Mouse (Mus musculus) myocyte (in vitro differentiated cells): ENCODE data around the gene Nectin3. TPM values are rescaled to one million over a fixed set of nuclear protein-coding genes. Genes with fewer than 3 reads are reported as not detected.
"Not testable (repeated sequence)": the region's sequence is repeated elsewhere in the genome, so short reads cannot be mapped to it uniquely, and the experiment has no call there.

Experiments
- H3K27me3 ChIP-seq: one replicate; pipeline ENCODE4 v1.6.1; 2011; ENCODE audit not compliant: control insufficient read depth, insufficient read depth, insufficient read length
- H3K36me3 ChIP-seq: one replicate; pipeline ENCODE4 v1.6.1; 2011; ENCODE audit not compliant: control insufficient read depth, insufficient read depth
- H3K4me2 ChIP-seq: one replicate; pipeline ENCODE4 v1.6.1; 2011; ENCODE audit warnings: low read depth, control low read depth
- H3K4me3 ChIP-seq: one replicate; pipeline ENCODE4 v1.5.1; 2011; ENCODE audit warnings: mild to moderate bottlenecking, control low read depth, moderate library complexity
- H3K79me2 ChIP-seq: one replicate; pipeline ENCODE4 v1.6.1; 2011; ENCODE audit not compliant: control insufficient read depth, insufficient read depth
- H3ac ChIP-seq: one replicate; pipeline ENCODE4 v1.6.1; 2011; ENCODE audit not compliant: control insufficient read depth, insufficient read length
- CEBPB ChIP-seq: IDR thresholded peaks from 2 replicates; pipeline ENCODE4 v1.6.1; 2011; ENCODE audit warnings: mild to moderate bottlenecking, moderate library complexity; ENCODE audit not compliant: poor library complexity, insufficient read depth, severe bottlenecking
- E2F4 ChIP-seq: IDR thresholded peaks from one replicate; pipeline ENCODE4 v1.6.1; 2011; ENCODE audit warnings: mild to moderate bottlenecking, control low read depth, moderate library complexity; ENCODE audit not compliant: insufficient read depth
- MAX ChIP-seq: IDR thresholded peaks from one replicate; pipeline ENCODE4 v1.6.1; 2011; ENCODE audit warnings: low read depth, mild to moderate bottlenecking, control low read depth
- MYOD1 ChIP-seq, 3 experiments: IDR thresholded peaks; one replicate each; pipeline ENCODE4 v1.6.1; 2011; ENCODE audit warnings: control low read depth in 2 of 3, low read depth in 2 of 3, mild to moderate bottlenecking in 2 of 3, moderate library complexity in 1 of 3; ENCODE audit not compliant: insufficient read length in 2 of 3, control insufficient read depth in 1 of 3
- MYOG ChIP-seq, 3 experiments: IDR thresholded peaks; one replicate each; pipeline ENCODE4 v1.6.1; 2011; ENCODE audit warnings: control low read depth in 2 of 3, low read depth in 2 of 3, mild to moderate bottlenecking in 2 of 3; ENCODE audit not compliant: insufficient read length in 2 of 3, control insufficient read depth in 1 of 3, insufficient read depth in 1 of 3
- POLR2A ChIP-seq: IDR thresholded peaks from one replicate; pipeline ENCODE4 v1.6.1; 2011; ENCODE audit warnings: low read depth, mild to moderate bottlenecking, control low read depth, moderate library complexity; ENCODE audit not compliant: insufficient read length
- POLR2AphosphoS2 ChIP-seq: IDR thresholded peaks from one replicate; pipeline ENCODE4 v1.6.1; 2011; ENCODE audit warnings: low read depth, control low read depth; ENCODE audit not compliant: insufficient read length
- REST ChIP-seq: IDR thresholded peaks from one replicate; pipeline ENCODE4 v1.6.1; 2011; ENCODE audit warnings: mild to moderate bottlenecking, control low read depth, moderate library complexity; ENCODE audit not compliant: insufficient read depth, insufficient read length
- SRF ChIP-seq: IDR thresholded peaks from one replicate; pipeline ENCODE4 v1.6.1; 2011; ENCODE audit warnings: low read depth; ENCODE audit not compliant: control insufficient read depth, insufficient read length
- TCF12 ChIP-seq: IDR thresholded peaks from one replicate; pipeline ENCODE4 v1.6.1; 2011; ENCODE audit warnings: mild to moderate bottlenecking, control low read depth; ENCODE audit not compliant: poor library complexity, insufficient read depth, severe bottlenecking
- TCF3 ChIP-seq: IDR thresholded peaks from one replicate; pipeline ENCODE4 v1.6.1; 2011; ENCODE audit warnings: low read depth, control low read depth; ENCODE audit not compliant: insufficient read length
- USF1 ChIP-seq: IDR thresholded peaks from one replicate; pipeline ENCODE4 v1.6.1; 2011; ENCODE audit warnings: low read depth, mild to moderate bottlenecking, control low read depth, moderate library complexity
- polyA plus RNA-seq: library from polyadenylated mRNA; unstranded; fragments of >200 nt; fragmentation: generic; extraction: Trizol; gene quantifications from one replicate; pipeline ENCODE4 v1.2.1, GENCODE M21; 2012; ENCODE audit warnings: missing spikeins

Gene Nectin3
- polyA plus RNA-seq, 1 experiment, result 8.1 TPM

GRCm38 (mm10) chr16:46362022-46362421 is 136.3 kb downstream of the Nectin3 start:
- TF ChIP-seq POLR2A, result no peak
- no peak for TF ChIP-seq SRF
- no peak for TF ChIP-seq MAX
- no peak for TF ChIP-seq USF1
- TF ChIP-seq REST, result no peak
- TF ChIP-seq CEBPB, result no peak
- no peak for TF ChIP-seq TCF12
- no peak for TF ChIP-seq E2F4
- no peak for TF ChIP-seq MYOG (IDR thresholded peaks at IDR 0.05; ENCODE audit: control insufficient read depth in 1 of 3, insufficient read depth in 1 of 3, insufficient read length in 2 of 3, low read depth in 2 of 3)
- no peak for TF ChIP-seq MYOD1 (IDR thresholded peaks at IDR 0.05; ENCODE audit: control insufficient read depth in 1 of 3, insufficient read length in 2 of 3, low read depth in 2 of 3)
- no peak for TF ChIP-seq POLR2AphosphoS2
- no peak for TF ChIP-seq TCF3
- H3ac ChIP-seq, result no peak overlapping the region
- no peak overlapping the region for H3K4me3 ChIP-seq
- no peaks in the 10 kb centered on the region for H3K79me2 ChIP-seq
- peak overlapping the region; percentile 56 for H3K4me2 ChIP-seq
- no peaks in the 10 kb centered on the region for H3K27me3 ChIP-seq
- H3K36me3 ChIP-seq, result no peaks in the 10 kb centered on the region

DNA sequence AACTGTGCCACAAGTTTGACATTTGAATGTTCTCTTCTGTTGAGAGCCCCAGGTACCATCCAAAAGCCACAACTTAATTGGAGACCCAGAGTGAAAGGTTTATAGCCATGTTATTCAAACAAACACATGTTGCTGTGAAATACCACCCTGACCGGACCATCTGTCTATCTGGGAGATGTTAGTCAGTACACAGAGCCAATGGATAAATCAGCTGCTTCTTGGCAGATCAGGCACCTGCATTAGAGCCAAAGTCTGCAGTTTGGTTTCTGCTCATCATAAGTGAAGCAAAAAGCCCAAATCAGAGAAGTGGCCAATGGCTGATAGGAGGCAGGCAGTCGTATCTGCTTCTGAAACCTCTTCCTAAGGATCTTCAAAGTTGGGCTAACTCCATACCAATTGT is 140.7 kb downstream of the Nectin3 start:
- not testable (repeated sequence) for H3K4me2 ChIP-seq, H3K36me3 ChIP-seq, H3ac ChIP-seq, H3K79me2 ChIP-seq, H3K4me3 ChIP-seq, H3K27me3 ChIP-seq

DNA sequence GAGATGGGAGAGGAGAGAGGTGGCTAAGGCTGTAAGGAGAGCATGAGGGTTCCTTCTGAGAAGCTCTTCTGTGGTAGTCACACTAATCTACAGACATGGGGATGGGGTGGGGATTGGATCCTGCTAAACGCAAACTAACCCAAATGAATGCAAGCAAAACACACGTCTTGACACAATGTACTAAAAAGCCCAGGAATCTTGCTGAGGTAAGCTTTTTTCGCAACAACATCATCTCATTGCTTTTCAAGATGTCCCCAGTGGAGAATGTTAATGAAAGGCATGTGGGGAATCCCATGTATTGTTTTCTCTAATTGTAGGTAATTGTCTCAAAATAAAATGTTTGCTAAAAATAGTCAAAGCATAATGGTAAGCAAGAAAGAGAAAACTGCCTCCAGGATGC is 141.7 kb downstream of the Nectin3 start:
- Histone ChIP-seq H3K4me3 (no peak overlapping the region), H3K27me3 (no peaks in the 10 kb centered on the region), H3K36me3 (no peaks in the 10 kb centered on the region), H3K4me2 (no peak overlapping the region), H3ac (no peak overlapping the region), H3K79me2 (no peaks in the 10 kb centered on the region)
- no peak for TF ChIP-seq MYOG (IDR thresholded peaks at IDR 0.05; ENCODE audit: control insufficient read depth in 1 of 3, insufficient read depth in 1 of 3, insufficient read length in 2 of 3, low read depth in 2 of 3)
- TF ChIP-seq REST, result no peak
- no peak for TF ChIP-seq TCF3
- TF ChIP-seq POLR2AphosphoS2, result no peak
- no peak for TF ChIP-seq MAX
- TF ChIP-seq USF1, result no peak
